ENCODE assay signal across 8 mouse cellular contexts in the genomic region with DNA sequence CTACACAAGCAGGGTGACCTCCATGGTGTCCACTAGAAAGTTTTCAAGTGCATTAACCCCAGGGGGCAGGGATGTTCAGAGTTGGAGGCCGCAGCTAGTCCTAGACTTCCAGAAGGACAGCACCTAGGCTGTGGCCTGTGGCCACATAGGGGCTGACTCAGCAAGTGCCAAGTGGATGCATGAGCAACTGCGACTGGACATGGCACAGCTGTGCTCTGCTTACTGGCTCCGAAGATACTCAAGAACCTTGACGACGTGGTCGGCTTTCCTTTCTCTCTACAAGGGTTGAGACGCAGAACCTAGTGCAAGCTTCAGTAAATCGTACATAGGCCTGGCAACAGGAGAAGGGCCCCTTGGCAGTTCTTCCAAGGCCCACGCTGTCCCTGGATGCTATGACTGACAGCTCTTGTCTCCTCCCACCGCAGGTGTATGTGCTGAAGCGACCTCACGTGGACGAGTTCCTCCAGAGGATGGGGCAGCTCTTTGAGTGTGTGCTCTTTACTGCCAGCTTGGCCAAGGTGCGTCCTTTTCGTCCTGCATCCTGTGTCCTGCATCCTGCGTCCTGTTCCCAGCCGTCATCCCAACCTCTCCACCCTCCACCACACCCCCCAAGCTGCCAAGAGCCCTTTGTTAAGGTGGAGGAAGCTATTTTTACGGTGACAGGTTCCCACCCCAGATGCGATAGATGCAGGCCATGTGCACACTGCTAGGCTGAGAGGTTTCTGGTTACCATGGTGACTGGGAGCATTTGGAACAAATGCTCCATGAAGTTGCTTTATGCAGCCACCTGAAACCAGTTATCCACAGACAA. TPM values are rescaled to one million over a fixed set of nuclear protein-coding genes. Genes with fewer than 3 reads are reported as not detected.
DNase-seq lines count a peak whose midpoint lies in the region; ATAC-seq and TF ChIP-seq lines count a peak whose summit lies in the region.

No protein-coding gene starts in this region.

- WGBS in lung, embryonic 15.5 days, result 67% methylated on average over 19 of the region's 19 CpGs
- 79% methylated on average over 19 of the region's 19 CpGs for WGBS in lung, adult 2 months
- WGBS in limb, embryonic 11.5 days, result 81% methylated on average over 19 of the region's 19 CpGs
- 41% methylated on average over 19 of the region's 19 CpGs for WGBS in olfactory bulb, adult 2 months

- H3K4me2 ChIP-seq in lung, embryonic 15.5 days, result no peak overlapping the region
- H3K4me2 ChIP-seq in limb, embryonic 11.5 days (ENCODE audit: low read depth, severe bottlenecking), result no peak overlapping the region

- TF ChIP-seq CTCF in lung, adult 2 months (IDR thresholded peaks at IDR 0.05; ENCODE audit: insufficient read depth, low read length), result no peak
- TF ChIP-seq CTCF in olfactory bulb, adult 2 months (IDR thresholded peaks at IDR 0.05; ENCODE audit: insufficient read depth, low read depth, low read length), result no peak

- H3K27me3 ChIP-seq in lung, embryonic 15.5 days, result no peaks in the 10 kb centered on the region
- no peaks in the 10 kb centered on the region for H3K27me3 ChIP-seq in limb, embryonic 11.5 days (ENCODE audit: control insufficient read depth, insufficient read depth, low read length)

- H3K4me1 ChIP-seq in lung, embryonic 15.5 days, result peaks cover 29% of the 10 kb centered on the region
- H3K4me1 ChIP-seq in lung, adult 2 months (ENCODE audit: control insufficient read depth, insufficient read depth, low read length), result peaks cover 12% of the 10 kb centered on the region
- peaks cover 32% of the 10 kb centered on the region for H3K4me1 ChIP-seq in limb, embryonic 11.5 days (ENCODE audit: control insufficient read depth, insufficient read depth, low read length)
- H3K4me1 ChIP-seq in olfactory bulb, adult 2 months (ENCODE audit: control insufficient read depth, insufficient read depth, low read length), result peaks cover 72% of the 10 kb centered on the region

- H3K9ac ChIP-seq in lung, embryonic 15.5 days, result no peak overlapping the region
- no peak overlapping the region; the same call in 1 of the 2 replicates for H3K9ac ChIP-seq in limb, embryonic 11.5 days (ENCODE audit: low read length)

- DNase-seq in lung, adult 2 months, result no peak
- peak; percentile 40 to 72 for DNase-seq in frontal cortex, adult 2 months (ENCODE audit: extremely low spot score in 1 of 2, low spot score in 1 of 2)
- DNase-seq in limb, embryonic 11.5 days (ENCODE audit: low spot score), result peak; percentile 49
- DNase-seq in urinary bladder, postnatal 36 days (ENCODE audit: low spot score in 2 of 2), result no peak
- DNase-seq in cerebellum, adult 9-10 months, result no peak
- no peak for DNase-seq in adipocyte (ENCODE audit: low spot score)

- no peaks in the 10 kb centered on the region for H3K9me3 ChIP-seq in lung, embryonic 15.5 days
- no peaks in the 10 kb centered on the region for H3K9me3 ChIP-seq in limb, embryonic 11.5 days (ENCODE audit: control insufficient read depth, low read length)

- peak overlapping the region; percentile 12; the same call in 1 of the 2 replicates for H3K27ac ChIP-seq in lung, embryonic 15.5 days
- H3K27ac ChIP-seq in limb, embryonic 11.5 days (replicated peaks; ENCODE audit: low read depth, low read length), result peak overlapping the region; percentile 56
- peak overlapping the region; percentile 96 for H3K27ac ChIP-seq in olfactory bulb, adult 2 months (ENCODE audit: insufficient read depth, low read depth, low read length)

- no peak for TF ChIP-seq POLR2A in lung, adult 2 months (IDR thresholded peaks at IDR 0.05; ENCODE audit: borderline replicate concordance, extremely low read depth, low read depth, low read length)
- TF ChIP-seq POLR2A in olfactory bulb, adult 2 months (IDR thresholded peaks at IDR 0.05; ENCODE audit: insufficient read depth, low read depth, low read length), result no peak

- H3K36me3 ChIP-seq in lung, embryonic 15.5 days, result peaks cover 30% of the 10 kb centered on the region; the same call in 1 of the 2 replicates
- no peaks in the 10 kb centered on the region for H3K36me3 ChIP-seq in limb, embryonic 11.5 days (ENCODE audit: control insufficient read depth, insufficient read depth, low read length)

- ATAC-seq in lung, embryonic 15.5 days (ENCODE audit: borderline replicate concordance, extremely low read depth, low FRiP score, low TSS enrichment), result no peak
- no peak; the same call in 1 of the 2 replicates for ATAC-seq in limb, embryonic 11.5 days (ENCODE audit: insufficient number of reproducible peaks, low FRiP score, low TSS enrichment, low read depth)

- H3K4me3 ChIP-seq in lung, embryonic 15.5 days, result no peak overlapping the region
- no peak overlapping the region for H3K4me3 ChIP-seq in lung, adult 2 months (replicated peaks; ENCODE audit: extremely low read depth, low read depth, low read length)
- no peak overlapping the region for H3K4me3 ChIP-seq in limb, embryonic 11.5 days (ENCODE audit: low read depth, low read length)
- H3K4me3 ChIP-seq in olfactory bulb, adult 2 months (ENCODE audit: insufficient read depth, low read depth, low read length), result no peak overlapping the region

RNA-seq across cellular contexts. Expression of a gene that starts 19.3 kb away (rescaled TPM):
- polyA plus RNA-seq in lung, embryonic 15.5 days (2015; fragmentation: Nextera tagmentation; extraction: Ambion mirVana), result 39.4 and 40.2 TPM in 2 replicates
- 15.4 and 20.2 TPM in 2 replicates for polyA plus RNA-seq in lung, adult 2 months (2012; rRNA removed)
- polyA plus RNA-seq in frontal cortex, adult 2 months (2012; rRNA removed), result 9.1 and 10.1 TPM in 2 replicates
- polyA plus RNA-seq in limb, embryonic 11.5 days (2014; fragmentation: Nextera tagmentation; extraction: Ambion mirVana), result 26.0 and 26.5 TPM in 2 replicates
- not detected in 2 replicates for polyA plus RNA-seq in olfactory bulb, adult 2 months (2012; ENCODE audit: insufficient read depth, insufficient read length, low replicate concordance, missing spikeins)

RNA-seq across cellular contexts. Expression of a gene that starts 60.0 kb away (rescaled TPM):
- polyA plus RNA-seq in lung, embryonic 15.5 days (2015; fragmentation: Nextera tagmentation; extraction: Ambion mirVana), result 15.5 and 17.7 TPM in 2 replicates
- polyA plus RNA-seq in lung, adult 2 months (2012; rRNA removed), result 19.8 and 37.3 TPM in 2 replicates
- polyA plus RNA-seq in frontal cortex, adult 2 months (2012; rRNA removed), result 15.9 and 18.4 TPM in 2 replicates
- 18.8 and 22.0 TPM in 2 replicates for polyA plus RNA-seq in limb, embryonic 11.5 days (2014; fragmentation: Nextera tagmentation; extraction: Ambion mirVana)
- polyA plus RNA-seq in olfactory bulb, adult 2 months (2012; ENCODE audit: insufficient read depth, insufficient read length, low replicate concordance, missing spikeins), result not detected in 2 replicates

Comparison
In these comparisons a context has a peak if more than half of its experiments do, and no peak if none do; other contexts are left out.
1. H3K27ac ChIP-seq: peak in every context shown above with its lines; median percentile 96 in olfactory bulb, adult 2 months; 56 in limb, embryonic 11.5 days; 12 in lung, embryonic 15.5 days.
2. DNase-seq: peak in frontal cortex, adult 2 months (2 of 2) and limb, embryonic 11.5 days (single experiment); none in lung, adult 2 months (single experiment), urinary bladder, postnatal 36 days (0 of 2), cerebellum, adult 9-10 months (single experiment) and adipocyte (single experiment).
3. RNA of a gene that starts 19.3 kb away (polyA plus RNA-seq): 39.4 to 40.2 TPM in lung, embryonic 15.5 days, 26.0 to 26.5 TPM in limb, embryonic 11.5 days, 15.4 to 20.2 TPM in lung, adult 2 months and 9.1 to 10.1 TPM in frontal cortex, adult 2 months; not detected in olfactory bulb, adult 2 months; every median in the first group is over 10 times any median in the second.
4. RNA of a gene that starts 60.0 kb away (polyA plus RNA-seq): 19.8 to 37.3 TPM in lung, adult 2 months, 18.8 to 22.0 TPM in limb, embryonic 11.5 days, 15.5 to 17.7 TPM in lung, embryonic 15.5 days and 15.9 to 18.4 TPM in frontal cortex, adult 2 months; not detected in olfactory bulb, adult 2 months; every median in the first group is over 10 times any median in the second.